Mouse (Mus musculus): ENCODE results near the gene Sav1.

Sav1 gene

DNA sequence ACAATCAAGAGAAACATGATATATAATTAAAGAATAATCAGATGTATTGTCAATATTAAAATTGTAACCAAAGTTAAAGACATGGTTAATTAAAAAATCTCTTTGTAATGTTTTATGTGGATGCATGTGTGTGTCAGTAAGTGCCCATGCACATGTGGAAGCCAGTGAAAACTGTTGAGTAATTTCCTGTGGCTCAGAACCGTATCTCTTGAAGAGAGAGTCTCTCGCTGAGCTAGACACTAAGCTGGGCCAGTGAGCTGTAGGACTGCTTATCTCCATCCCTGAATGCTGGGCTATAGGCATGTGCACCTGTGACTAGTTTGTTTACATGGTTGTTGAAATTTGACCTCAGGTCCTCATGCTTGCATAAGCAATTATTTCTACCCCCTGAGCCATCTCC is 29.4 kb downstream of the Sav1 start:
- no peak for DNase-seq (ENCODE audit: low read depth, low spot score)

DNA sequence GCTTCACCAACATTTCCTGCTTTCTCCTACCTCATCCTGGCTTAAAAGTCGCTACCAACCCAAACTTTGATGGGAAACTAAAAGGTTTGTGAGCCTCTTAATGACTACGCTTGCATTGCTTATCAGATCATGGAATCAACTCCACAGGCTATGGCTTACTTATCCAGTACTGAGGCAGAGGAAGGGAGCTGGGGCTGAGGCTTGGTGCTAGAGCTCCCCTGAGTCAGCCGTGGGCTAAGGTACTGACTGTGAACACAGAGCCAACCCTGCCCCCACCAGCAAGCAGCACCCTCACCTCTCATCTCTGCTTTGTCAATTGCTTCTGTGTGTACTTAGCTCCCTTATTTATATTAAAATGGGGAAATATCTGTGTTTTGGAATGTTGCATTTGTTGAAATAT is 39.3 kb downstream of the Sav1 start:
- no peak for DNase-seq (ENCODE audit: low read depth, low spot score)

DNA sequence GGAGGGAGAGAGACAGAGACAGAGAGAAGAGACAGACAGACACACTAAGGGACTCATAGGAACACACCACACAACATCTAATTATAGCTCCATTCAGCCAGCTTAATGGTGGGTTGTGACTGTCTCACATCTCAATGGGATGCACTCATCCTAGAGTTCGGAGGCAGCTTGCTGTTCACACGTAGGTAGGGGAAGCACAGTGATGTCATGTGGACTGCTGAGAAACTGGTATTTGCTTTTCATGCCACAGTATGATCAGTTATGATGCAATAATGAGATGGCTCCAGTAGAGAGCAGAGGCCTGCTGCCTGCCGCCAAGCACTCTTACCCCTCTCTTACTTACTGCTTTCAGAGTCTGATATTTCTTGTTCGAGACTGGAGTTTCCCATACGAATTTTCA is 40.9 kb downstream of the Sav1 start:
- DNase-seq (ENCODE audit: low read depth, low spot score): no peak

DNA sequence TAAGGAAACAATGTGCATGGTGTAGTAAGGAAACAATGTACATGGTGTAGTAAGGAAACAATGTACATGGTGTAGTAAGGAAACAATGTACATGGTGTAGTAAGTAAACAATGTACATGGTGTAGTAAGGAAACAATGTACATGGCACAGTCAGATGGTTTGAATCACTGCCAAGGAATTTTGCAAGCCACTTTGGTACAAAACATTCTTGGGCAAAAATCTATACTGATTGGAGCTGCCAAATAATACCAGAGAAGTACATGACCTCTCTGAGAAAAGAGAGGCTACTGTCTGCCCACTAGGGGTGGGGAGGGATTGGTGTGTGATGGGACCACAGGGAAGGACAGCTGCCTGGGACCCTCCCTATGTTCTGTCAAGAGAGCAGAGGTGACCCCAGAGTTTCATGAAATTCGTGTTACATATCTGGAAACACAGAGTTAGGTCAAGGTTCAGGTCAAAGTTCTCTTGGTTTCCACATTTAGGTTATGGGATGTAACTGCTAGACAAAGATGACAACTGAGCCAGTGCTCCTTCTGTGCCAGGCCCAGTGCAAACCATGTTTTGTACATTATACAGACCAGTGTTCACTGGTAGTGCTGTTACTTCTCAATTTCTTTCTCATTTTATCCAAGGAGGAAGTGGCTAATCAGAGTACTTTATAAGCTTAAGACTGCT is 45.0 kb downstream of the Sav1 start:
- no peak for DNase-seq (ENCODE audit: low read depth, low spot score)

DNA sequence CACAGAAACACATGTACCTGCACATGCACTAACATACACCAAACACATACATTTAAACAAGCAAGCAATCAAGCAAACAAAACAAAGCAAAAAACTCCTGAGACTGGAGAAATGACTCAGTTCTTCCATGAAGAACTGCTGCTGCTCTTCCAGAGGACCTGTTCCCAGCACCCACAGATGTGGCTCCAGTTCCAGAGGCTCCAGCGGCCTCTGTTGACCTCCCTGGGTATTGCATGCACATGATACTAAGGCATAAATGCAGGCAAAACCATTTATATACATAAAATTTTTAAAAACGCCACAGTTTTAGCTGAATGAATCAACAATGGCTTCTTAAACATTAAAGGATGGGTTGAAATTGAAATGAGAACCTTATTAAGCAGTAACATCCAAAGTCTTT is 47.5 kb downstream of the Sav1 start:
- DNase-seq (ENCODE audit: low read depth, low spot score): no peak

DNA sequence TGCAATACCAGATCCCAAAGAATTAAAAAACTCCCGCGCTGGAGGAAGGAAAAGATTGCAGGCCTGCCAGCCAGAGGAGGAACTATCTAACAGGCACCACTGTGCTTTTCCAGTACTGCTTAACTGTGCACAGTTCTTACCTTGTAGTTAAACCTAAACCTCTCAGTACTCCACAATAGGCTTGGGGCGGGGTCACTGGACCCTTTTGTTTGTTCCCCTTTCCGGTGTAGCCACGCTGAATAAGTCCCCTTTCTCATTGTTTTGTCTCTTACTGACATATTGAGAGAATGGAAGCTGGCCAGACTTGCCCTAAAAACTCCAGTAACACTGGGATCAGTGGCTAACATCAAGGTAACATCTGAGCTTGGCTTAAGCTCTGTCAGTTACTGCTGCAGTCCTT is 49.1 kb downstream of the Sav1 start:
- no peak for DNase-seq (ENCODE audit: low read depth, low spot score)

DNA sequence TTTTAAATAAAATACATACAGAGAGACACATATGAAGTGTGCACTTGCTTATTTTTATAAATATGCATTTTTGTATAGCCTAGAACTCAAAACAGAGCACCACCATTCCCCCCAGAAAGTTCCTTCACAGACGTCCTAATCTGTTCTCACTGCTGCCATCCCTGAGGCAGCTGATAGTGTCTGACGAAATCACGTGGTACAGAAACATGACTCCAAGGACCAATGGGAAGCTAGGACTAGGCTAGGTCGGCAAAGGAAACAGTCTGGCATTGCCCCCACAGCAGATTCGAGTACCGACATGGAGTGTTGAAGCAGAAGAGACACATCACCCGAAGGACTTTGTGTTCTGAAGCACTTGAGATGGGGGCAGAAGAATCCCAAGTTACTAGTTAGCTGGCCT is 60.1 kb downstream of the Sav1 start:
- DNase-seq (ENCODE audit: low read depth, low spot score): no peak

DNA sequence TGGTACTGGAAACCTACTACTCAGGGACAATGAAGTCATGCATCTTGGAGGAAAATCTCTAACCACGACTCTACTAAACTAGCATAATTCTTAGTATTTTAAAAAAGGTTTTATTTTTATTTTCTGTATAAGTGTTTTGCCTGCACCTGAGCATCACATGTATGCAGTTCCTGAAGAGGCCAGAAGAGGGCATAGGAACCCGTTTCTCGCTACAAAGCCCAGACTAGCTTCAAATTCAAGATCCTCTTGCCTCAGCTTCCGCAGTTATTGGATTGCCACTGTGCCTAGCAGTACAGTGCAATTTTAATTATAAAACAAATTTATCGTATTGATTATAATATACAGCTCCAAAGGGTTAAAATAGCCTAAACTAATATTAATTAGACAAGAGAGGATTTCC is 62.8 kb downstream of the Sav1 start:
- peak; percentile 31 for DNase-seq (ENCODE audit: low read depth, low spot score)

DNA sequence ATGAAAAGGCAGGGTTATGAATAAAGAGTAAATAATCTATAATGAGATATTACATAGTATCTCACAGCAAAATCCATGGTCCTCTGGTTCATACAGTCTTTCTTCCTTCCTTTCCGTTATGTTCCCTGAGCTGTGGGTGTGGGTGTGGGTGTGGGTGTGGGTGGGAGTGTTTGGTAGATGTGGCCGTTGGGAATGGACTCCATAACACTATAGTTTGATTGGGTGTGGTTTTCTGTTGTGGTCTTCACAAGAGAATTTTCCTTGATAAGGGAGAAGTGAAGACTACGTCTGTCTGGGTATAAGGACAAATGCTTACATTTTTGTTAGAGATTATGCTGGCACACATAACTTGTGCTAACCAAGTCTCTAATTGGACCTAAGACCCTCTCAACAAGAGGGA is 63.2 kb downstream of the Sav1 start:
- DNase-seq (ENCODE audit: low read depth, low spot score): no peak

DNA sequence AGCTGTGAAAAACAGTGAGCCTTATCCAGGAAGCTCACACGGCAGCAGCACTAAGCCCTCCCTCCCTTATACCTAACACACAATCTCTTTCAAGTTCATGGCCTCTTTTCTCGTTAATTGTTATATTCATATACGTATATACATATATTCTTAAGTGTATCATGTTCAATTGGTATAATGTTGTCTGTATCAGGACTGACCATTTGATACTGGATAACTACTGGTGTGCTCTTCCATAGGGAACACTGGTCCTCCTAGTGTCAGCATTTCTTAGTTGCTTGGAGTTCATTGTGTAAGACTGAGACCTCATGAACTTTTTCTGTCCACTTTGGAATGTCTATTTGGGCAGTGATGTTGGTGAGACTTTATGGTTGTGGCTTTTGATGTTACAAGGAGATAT is 63.7 kb downstream of the Sav1 start:
- no peak for DNase-seq (ENCODE audit: low read depth, low spot score)

DNA sequence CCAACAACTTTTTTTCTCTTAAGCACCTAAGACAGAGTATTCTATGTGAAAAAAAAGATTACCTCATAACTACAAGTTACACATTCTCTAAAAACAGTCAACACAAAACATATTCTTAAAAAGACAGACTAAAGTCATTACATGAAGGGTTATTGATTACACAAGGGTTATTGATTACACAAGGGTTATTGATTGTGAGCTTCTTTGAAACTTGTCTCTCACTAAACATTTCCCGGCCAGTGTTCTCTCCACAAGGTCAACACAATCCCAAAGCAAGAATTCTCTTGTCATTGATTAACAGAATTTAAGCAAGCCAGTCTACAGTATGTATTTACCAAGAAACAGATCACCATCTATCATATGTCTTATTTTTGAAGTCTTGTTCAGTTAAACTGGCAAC is 64.7 kb downstream of the Sav1 start:
- DNase-seq (ENCODE audit: low read depth, low spot score): no peak

DNA sequence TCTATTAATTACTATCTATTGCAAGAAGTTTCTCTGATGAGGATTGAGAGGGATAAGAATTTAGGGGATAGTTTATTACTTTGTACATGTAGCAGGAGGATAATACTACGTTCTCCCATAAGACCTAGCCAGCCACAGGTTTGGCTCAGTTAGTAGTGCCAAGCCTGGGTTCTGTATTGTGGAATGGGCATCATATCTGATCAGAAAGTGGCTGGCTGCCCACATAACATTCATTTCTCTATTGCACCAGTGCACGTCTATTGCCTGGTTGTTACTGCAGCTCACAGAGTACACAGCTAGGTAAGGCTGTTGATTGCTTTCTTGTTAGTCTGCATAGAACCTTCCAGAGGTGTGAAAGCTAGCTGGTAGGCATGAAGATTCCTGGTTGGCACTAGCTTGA is 68.9 kb downstream of the Sav1 start:
- no peak for DNase-seq (ENCODE audit: low read depth, low spot score)

All from skeletal muscle tissue, adult 2 months (tissue).